Mouse (Mus musculus) forebrain, postnatal 0 days (tissue): Measurements from ENCODE around the gene Gm36028. TPM values are rescaled to one million over a fixed set of nuclear protein-coding genes. Genes with fewer than 3 reads are reported as not detected.

Source experiments
- ATAC-seq: fragments of 200-750 bp; cut with Nextera tagmentation; 2 replicates; pipeline ENCODE4 v1.8.0; 2017; ENCODE audit warnings: mild to moderate bottlenecking, moderate library complexity
- DNase-seq: peaks from one replicate; pipeline ENCODE4 v3.0.0-alpha.2; 2015
- H3K27ac ChIP-seq: fragments of 300-500 bp; sonication (generic); 2 replicates; pipeline ENCODE4 v1.5.1; 2014; ENCODE audit warnings: low read depth, mild to moderate bottlenecking, antibody characterized with exemption, low read length, moderate library complexity, mixed read lengths
- H3K27me3 ChIP-seq: fragments of 300-500 bp; sonication (generic); 2 replicates; pipeline ENCODE4 v1.6.1; 2014; ENCODE audit warnings: mild to moderate bottlenecking, low read length, mixed read lengths; ENCODE audit not compliant: insufficient read depth
- H3K36me3 ChIP-seq: fragments of 300-500 bp; sonication (generic); 2 replicates; pipeline ENCODE4 v1.6.1; 2014; ENCODE audit warnings: mild to moderate bottlenecking, moderate library complexity; ENCODE audit not compliant: insufficient read depth
- H3K4me1 ChIP-seq: fragments of 300-500 bp; sonication (generic); 2 replicates; pipeline ENCODE4 v1.6.1; 2014; ENCODE audit warnings: antibody characterized with exemption; ENCODE audit not compliant: insufficient read depth
- H3K4me2 ChIP-seq: fragments of 300-500 bp; sonication (generic); 2 replicates; pipeline ENCODE4 v1.6.1; 2014; ENCODE audit warnings: low read depth, mild to moderate bottlenecking, moderate library complexity
- H3K4me3 ChIP-seq: fragments of 300-500 bp; sonication (generic); 2 replicates; pipeline ENCODE4 v1.5.1; 2014; ENCODE audit warnings: low read depth, low read length, mixed read lengths
- H3K9ac ChIP-seq: fragments of 300-500 bp; sonication (generic); 2 replicates; pipeline ENCODE4 v1.6.1; 2014; ENCODE audit warnings: mild to moderate bottlenecking
- H3K9me3 ChIP-seq: fragments of 300-500 bp; sonication (generic); 2 replicates; pipeline ENCODE4 v1.6.1; 2016; ENCODE audit warnings: low read length
- CTCF ChIP-seq: sonication (generic); IDR thresholded peaks from 2 replicates; pipeline ENCODE4 v1.5.1; 2016; ENCODE audit warnings: antibody characterized with exemption, control low read depth, low read depth
- WGBS: fragments of 180-500 bp; shearing (Covaris S2); extraction: QIAGEN DNeasy Blood & Tissue Kit; methylation state at CpG from one replicate; pipeline ENCODE4 v1.1.7; 2014; 5-methylcytosine and 5-hydroxymethylcytosine counted together
- polyA plus RNA-seq: library from polyadenylated mRNA; unstranded; fragments of >200 nt; fragmentation: Nextera tagmentation; extraction: Ambion mirVana; gene quantifications from 2 replicates; pipeline ENCODE4 v1.2.1, GENCODE M21; 2015
- total RNA-seq: library from RNA; depleted of rRNA; stranded (reverse); fragments of >200 nt; gene quantifications from 2 replicates; pipeline ENCODE4 v1.2.3, GENCODE M21; 2014

Gm36028 gene
- total and polyA plus RNA-seq, 2 experiments from 2014 or later = 0.28 TPM; not detected in 1

DNA sequence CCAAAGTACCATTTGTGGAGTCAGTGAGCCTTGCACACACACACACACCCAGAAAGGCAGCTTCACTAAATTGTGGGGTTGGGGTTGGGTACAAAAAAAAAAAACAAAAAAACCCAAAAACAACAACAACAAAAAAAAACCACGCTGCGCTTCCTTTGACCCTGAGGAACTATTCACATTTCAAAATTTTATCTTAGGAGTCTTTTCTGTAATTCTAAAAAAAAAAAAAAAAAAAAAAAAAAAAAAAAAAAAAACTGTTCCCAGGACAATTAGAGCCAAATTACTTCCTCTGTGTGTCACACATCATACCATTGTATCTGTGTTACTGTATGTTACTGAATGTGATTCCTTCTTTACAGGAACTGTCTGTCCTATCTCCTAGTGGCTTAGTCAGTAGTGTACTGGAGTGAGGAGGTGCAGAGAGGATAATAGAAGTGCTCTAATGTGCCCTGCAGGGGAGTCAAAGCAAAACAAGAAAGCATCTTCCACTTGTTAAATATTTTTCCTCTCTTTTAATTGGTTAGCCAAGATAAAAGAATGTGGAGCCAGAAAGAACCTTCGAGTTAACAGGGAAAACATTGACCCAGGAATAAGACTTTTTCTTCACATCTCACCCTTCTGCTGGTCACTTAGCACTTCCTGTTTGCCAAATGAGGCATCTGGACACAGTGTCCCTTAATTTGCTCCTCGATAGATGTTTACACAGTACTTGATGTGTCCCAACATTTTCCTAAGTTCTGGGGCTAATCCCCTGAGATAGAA is 8.7 kb upstream of the Gm36028 start:
- Histone ChIP-seq H3K4me3 (peak overlapping the region; percentile 98), H3K27ac (peak overlapping the region; percentile 100; the same call in 1 of the 2 replicates), H3K9ac (peak overlapping the region; percentile 95), H3K36me3 (no peaks in the 10 kb centered on the region), H3K4me2 (peak overlapping the region; percentile 72), H3K4me1 (peaks cover 22% of the 10 kb centered on the region), H3K27me3 (no peaks in the 10 kb centered on the region), H3K9me3 (no peaks in the 10 kb centered on the region)
- 18% methylated on average over 4 of the region's 4 CpGs for WGBS
- TF ChIP-seq CTCF = peak; percentile 30
- ATAC-seq (no peak), DNase-seq (no peak)

DNA sequence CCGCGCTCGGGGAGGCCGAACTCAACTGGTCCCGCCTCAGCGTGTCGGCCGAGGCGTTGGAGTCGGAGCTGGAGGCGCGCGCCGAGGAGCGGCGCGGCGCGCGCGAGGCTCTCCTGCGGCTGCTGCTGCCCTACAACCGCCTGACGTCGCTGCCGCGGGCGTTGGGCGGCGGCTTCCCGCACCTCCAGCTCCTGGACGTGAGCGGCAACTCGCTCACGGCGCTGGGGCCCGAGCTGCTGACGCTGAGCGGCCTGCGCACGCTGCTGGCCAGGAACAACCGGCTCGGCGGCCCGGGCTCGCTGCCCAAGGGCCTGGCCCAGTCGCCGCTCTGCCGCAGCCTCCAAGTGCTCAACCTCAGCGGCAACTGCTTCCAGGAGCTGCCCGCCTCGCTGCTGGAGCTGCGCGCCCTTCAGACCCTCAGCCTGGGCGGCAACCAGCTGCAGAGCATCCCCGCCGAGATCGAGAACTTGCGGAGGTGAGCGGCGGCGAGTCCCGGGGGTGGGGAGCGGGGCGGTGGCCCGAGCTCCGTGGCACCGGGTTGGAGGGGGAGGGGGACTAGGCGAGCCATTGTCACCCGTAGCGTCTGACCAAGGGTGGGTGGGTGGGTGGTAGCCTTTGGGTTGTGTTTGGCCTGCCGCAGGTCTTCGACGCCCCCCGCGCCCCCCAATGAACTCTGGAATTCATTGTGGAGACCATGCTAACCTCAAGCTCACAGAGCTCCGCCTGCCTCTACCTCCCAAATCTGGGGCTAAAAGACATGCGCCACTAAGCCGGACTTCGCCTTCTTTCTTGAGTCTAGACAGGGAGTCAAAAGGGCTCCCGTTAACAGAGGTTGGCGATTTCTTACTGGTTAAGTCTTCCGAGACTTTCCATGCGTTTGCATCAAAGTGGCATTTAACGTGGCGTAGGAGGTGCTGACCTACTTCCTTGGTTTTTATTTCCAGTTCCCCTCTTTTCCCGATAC is 7.8 kb upstream of the Gm36028 start:
- Histone ChIP-seq H3K4me2 (peak overlapping the region; percentile 72), H3K27me3 (no peaks in the 10 kb centered on the region), H3K4me3 (peak overlapping the region; percentile 98), H3K4me1 (peaks cover 22% of the 10 kb centered on the region), H3K9ac (peak overlapping the region; percentile 95), H3K27ac (peak overlapping the region; percentile 100), H3K36me3 (no peaks in the 10 kb centered on the region), H3K9me3 (no peaks in the 10 kb centered on the region)
- WGBS = under 1% methylated on average over 81 of the region's 87 CpGs
- TF ChIP-seq CTCF = peak; percentile 13; the same call in 1 of the 2 replicates
- peak; percentile 52 for DNase-seq
- ATAC-seq = peak; percentile 76

DNA sequence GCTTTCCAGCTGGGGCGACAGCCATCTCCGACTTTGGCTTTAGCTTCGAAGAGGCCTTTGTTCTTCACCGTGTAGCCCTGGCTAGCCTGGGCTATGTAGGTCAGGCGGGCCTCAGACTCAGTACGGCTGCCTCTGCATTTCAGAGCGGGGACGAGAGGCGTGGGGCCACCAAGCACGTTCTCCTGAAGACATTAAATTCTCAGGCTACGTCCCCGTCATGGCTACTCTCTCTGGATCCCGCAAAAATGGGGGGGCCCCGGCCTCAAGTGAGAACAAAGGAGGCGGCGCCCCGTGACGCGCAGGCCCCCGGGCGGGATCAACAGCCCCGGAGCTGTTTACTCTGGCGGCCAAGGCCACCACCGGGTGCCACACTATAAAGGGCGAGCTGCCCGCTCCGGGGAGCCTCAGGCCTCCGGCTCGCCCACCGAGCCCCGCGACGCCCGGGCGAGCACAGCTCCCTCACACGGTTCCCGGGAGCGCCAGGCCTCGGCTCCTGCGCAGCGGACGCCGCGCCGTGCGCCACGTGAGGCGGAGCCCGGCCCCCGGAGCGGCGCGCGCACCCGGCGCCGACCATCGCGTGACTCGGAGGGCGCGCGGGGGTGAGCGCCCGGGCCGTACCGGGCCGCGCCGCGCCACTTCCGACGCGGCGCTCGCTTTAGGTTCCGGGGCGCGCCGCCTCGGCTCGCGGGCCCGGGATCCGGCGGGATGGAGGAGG is 7.0 kb upstream of the Gm36028 start, which contains the start of gene Lrrc58:
Lrrc58 (plus strand) TSS at position 599 of the 715 bp plus-strand sequence.
- Histone ChIP-seq H3K9ac (peak within 1 kb of the TSS; percentile 95), H3K4me1 (peaks cover 22% of the 10 kb centered on the region), H3K4me2 (peak within 1 kb of the TSS; percentile 72), H3K4me3 (peak within 1 kb of the TSS; percentile 98), H3K9me3 (no peaks in the 10 kb centered on the region), H3K27ac (peak within 1 kb of the TSS; percentile 100), H3K36me3 (no peaks in the 10 kb centered on the region), H3K27me3 (no peaks in the 10 kb centered on the region)
- ATAC-seq (peak; percentile 96), DNase-seq (peak; percentile 95)
- 0 out of 2 replicates have a peak, but pooled peaks have one; percentile 7 for TF ChIP-seq CTCF
- WGBS = 3% methylated on average over 85 of the region's 86 CpGs

DNA sequence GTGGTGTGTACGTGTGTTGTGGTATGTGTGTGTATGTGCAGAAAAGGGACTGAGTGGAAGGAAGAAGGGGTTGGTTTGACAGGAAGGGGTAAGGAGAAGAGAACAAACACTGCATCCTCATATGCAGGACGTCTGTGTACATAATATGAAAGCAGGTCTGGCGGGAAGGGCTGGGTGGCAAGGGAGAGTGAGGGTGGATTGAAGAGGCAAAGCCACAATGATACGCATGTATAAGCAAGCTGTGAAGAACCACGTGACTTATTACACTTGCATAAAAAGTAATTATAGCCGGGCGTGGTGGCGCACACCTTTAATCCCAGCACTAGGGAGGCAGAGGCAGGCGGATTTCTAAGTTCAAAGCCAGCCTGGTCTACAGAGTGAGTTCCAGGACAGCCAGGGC is 4.9 kb upstream of the Gm36028 start:
- Histone ChIP-seq H3K9me3 (no peaks in the 10 kb centered on the region), H3K36me3 (no peaks in the 10 kb centered on the region), H3K27me3 (no peaks in the 10 kb centered on the region), H3K4me1 (peaks cover 11% of the 10 kb centered on the region), H3K9ac (no peak overlapping the region), H3K4me3 (no peak overlapping the region), H3K27ac (no peak overlapping the region), H3K4me2 (no peak overlapping the region)
- no peak for TF ChIP-seq CTCF
- WGBS = 83% methylated on average over 9 of the region's 9 CpGs
- DNase-seq (no peak), ATAC-seq (no peak)

DNA sequence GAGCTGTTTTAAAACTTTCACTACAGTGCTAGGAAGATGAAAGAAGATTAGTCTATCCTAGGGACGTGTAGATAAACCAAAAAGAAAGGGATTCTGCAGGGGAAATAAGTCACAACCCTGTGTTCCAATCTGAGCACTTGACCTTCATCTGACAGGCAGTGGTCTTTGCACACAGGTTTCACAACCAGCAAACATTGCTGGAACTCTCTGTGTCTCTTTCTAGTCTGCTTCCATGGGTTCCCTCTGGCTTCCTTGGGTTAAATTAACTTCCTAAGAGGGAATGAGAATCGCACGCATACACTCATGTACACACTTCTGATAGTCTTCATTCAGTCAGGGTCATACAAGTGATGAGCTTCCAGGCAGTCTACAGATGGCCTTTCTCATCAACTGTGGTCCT is 2.9 kb upstream of the Gm36028 start:
- ATAC-seq (no peak), DNase-seq (no peak)
- Histone ChIP-seq H3K27me3 (no peaks in the 10 kb centered on the region), H3K9me3 (no peaks in the 10 kb centered on the region), H3K4me3 (no peak overlapping the region), H3K27ac (no peak overlapping the region), H3K4me2 (no peak overlapping the region), H3K36me3 (no peaks in the 10 kb centered on the region), H3K4me1 (no peaks in the 10 kb centered on the region), H3K9ac (no peak overlapping the region)
- WGBS = 77% methylated on average over 3 of the region's 3 CpGs
- TF ChIP-seq CTCF = no peak

DNA sequence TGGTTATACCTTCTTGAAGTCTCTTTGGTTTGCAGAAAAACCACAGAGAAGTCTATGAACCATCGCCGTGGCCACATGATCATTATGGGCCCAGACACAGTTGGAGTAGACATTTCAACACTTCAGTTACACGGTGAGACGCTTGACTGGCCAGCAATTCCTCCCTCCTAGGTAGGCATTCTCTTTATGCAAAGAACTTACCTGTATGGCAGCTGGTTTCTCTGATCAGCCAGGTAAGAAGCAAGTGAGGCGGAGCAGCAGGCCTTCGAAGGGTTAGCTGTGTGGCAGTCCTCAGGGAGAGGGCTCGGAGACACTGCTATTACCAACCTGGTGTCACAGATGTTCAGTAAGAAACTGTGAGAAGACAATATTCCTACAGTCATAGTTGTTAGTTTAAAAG is 733 bp downstream of the Gm36028 start:
- Histone ChIP-seq H3K4me3 (no peak overlapping the region), H3K27ac (no peak overlapping the region), H3K4me2 (no peak overlapping the region), H3K4me1 (no peaks in the 10 kb centered on the region), H3K9me3 (no peaks in the 10 kb centered on the region), H3K27me3 (no peaks in the 10 kb centered on the region), H3K36me3 (no peaks in the 10 kb centered on the region), H3K9ac (no peak overlapping the region)
- 84% methylated on average over 7 of the region's 7 CpGs for WGBS
- no peak for TF ChIP-seq CTCF
- DNase-seq (no peak), ATAC-seq (no peak)
